Mouse (Mus musculus): Measurements from ENCODE around the gene Adamts7.

DNA sequence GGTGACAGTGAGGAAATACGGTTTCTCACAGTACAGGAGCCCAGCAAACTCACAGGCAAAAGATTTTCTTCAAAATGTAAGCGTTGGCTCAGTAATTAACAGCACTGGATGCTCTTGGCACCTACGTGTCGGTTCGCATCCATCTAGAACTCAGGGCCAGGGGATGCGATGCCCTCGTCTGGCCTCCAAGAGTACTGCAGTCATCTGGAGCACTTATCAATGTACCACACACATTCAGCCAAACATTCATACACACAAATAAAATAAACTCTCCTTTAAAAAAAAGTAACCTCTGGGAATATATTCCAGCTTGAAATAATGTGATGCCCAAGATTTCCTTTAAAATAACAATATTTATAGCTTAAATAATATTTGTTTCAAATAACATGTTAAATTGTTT lies 78.7 kb downstream of the Adamts7 start:
- TF ChIP-seq CTCF (IDR thresholded peaks at IDR 0.05; ENCODE audit: insufficient read depth, low read length) (peak; percentile 59; the same call in 1 of the 2 replicates), POLR2A (IDR thresholded peaks at IDR 0.05; ENCODE audit: borderline replicate concordance, extremely low read depth, low read depth, low read length) (no peak)
